9 mouse cellular contexts compared by ENCODE assay signal in the genomic region with DNA sequence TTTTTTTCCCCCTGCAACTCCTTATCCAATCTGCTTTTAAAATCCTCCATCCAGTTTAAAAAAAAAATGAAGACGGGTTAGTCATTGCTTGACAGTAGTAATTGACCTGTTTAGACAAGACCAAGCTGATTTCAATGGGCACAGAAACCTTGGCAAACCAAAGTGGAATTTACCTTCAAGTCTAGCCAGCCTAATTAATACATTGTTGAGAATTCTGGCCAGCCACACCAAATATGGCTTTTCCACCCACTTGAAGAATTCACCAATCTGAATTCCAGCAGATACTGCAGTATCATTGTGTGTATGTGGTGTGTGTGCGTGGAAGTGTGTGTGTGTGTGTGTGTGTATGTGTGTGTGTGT.
DNase-seq lines count a peak whose midpoint lies in the region; ATAC-seq and TF ChIP-seq lines count a peak whose summit lies in the region.
"Had no signal": no experiment of that assay in that cellular context is flagged by ENCODE, and none has a peak within 500 bp of the region (broad histone marks: within the 10 kb centered on the region; RNA-seq: fewer than 3 reads in every experiment).

No protein-coding gene starts in this region.

- H3K9ac ChIP-seq in stomach, embryonic 14.5 days (replicated peaks; ENCODE audit: low read depth, low read length), result no peak overlapping the region
- no peak overlapping the region for H3K9ac ChIP-seq in stomach, postnatal 0 days (ENCODE audit: low read length)
- H3K9ac ChIP-seq in limb, embryonic 13.5 days, result no peak overlapping the region

- DNase-seq in heart, embryonic 10.5 days (ENCODE audit: low spot score), result no peak
- DNase-seq in heart, adult 11 months, result no peak
- DNase-seq in stomach, postnatal 0 days (ENCODE audit: low spot score), result no peak
- no peak for DNase-seq in right cerebral cortex, postnatal 4 days
- no peak for DNase-seq in left cerebral cortex, postnatal 4 days
- DNase-seq: cerebellum, adult 8-10 months had no signal

- H3K27me3 ChIP-seq in heart, embryonic 10.5 days (ENCODE audit: insufficient read depth, poor library complexity, severe bottlenecking), result no peaks in the 10 kb centered on the region
- H3K27me3 ChIP-seq in stomach, embryonic 14.5 days (ENCODE audit: control insufficient read depth, insufficient read depth, low read length), result no peaks in the 10 kb centered on the region
- H3K27me3 ChIP-seq in stomach, postnatal 0 days (ENCODE audit: control insufficient read depth, insufficient read depth, low read length), result no peaks in the 10 kb centered on the region
- no peaks in the 10 kb centered on the region for H3K27me3 ChIP-seq in limb, embryonic 13.5 days

- intact Hi-C loops in left cerebral cortex, postnatal 4 days (cut with DNase I), result loop anchor here (10.0 kb wide), 2 partner anchors 140 to 170 kb away; no protein-coding TSS in a partner anchor

- no peaks in the 10 kb centered on the region for H3K9me3 ChIP-seq in heart, embryonic 10.5 days
- no peaks in the 10 kb centered on the region for H3K9me3 ChIP-seq in stomach, embryonic 14.5 days (ENCODE audit: control insufficient read depth, low read depth, low read length)
- H3K9me3 ChIP-seq in stomach, postnatal 0 days (ENCODE audit: control insufficient read depth, low read length), result no peaks in the 10 kb centered on the region
- H3K9me3 ChIP-seq in limb, embryonic 13.5 days, result no peaks in the 10 kb centered on the region

- H3K4me2 ChIP-seq in stomach, embryonic 14.5 days (replicated peaks; ENCODE audit: low read depth, low read length), result 0 out of 2 replicates have a peak overlapping the region, but pooled peaks have one; percentile 5
- no peak overlapping the region for H3K4me2 ChIP-seq in stomach, postnatal 0 days (replicated peaks; ENCODE audit: low read depth)
- H3K4me2 ChIP-seq in limb, embryonic 13.5 days (replicated peaks), result peak overlapping the region; percentile 42

- no peak overlapping the region for H3K27ac ChIP-seq in heart, embryonic 10.5 days
- no peak overlapping the region for H3K27ac ChIP-seq in stomach, embryonic 14.5 days (ENCODE audit: low read length)
- H3K27ac ChIP-seq in stomach, postnatal 0 days (replicated peaks), result no peak overlapping the region
- H3K27ac ChIP-seq in limb, embryonic 13.5 days, result no peak overlapping the region

- no peak for ATAC-seq in stomach, embryonic 14.5 days (ENCODE audit: insufficient number of reproducible peaks, insufficient read depth, low FRiP score, low read depth)
- ATAC-seq in stomach, postnatal 0 days (ENCODE audit: low FRiP score, low TSS enrichment), result no peak
- no peak for ATAC-seq in limb, embryonic 13.5 days (ENCODE audit: low FRiP score, low read depth)
- ATAC-seq in frontal cortex, adult (ENCODE audit: low TSS enrichment), result no peak

- TF ChIP-seq CTCF in stomach, postnatal 0 days (IDR thresholded peaks at IDR 0.05; ENCODE audit: low read depth), result no peak

- TF ChIP-seq EP300 in stomach, postnatal 0 days (optimal IDR thresholded peaks at IDR 0.05), result no peak

- peak overlapping the region; percentile 24 for H3K4me3 ChIP-seq in heart, embryonic 10.5 days
- H3K4me3 ChIP-seq in stomach, embryonic 14.5 days (ENCODE audit: low read depth, low read length), result no peak overlapping the region
- no peak overlapping the region for H3K4me3 ChIP-seq in stomach, postnatal 0 days (ENCODE audit: low read depth, low read length)
- no peak overlapping the region for H3K4me3 ChIP-seq in limb, embryonic 13.5 days

- 63% methylated on average over 2 of the region's 2 CpGs for WGBS in heart, embryonic 10.5 days
- WGBS in stomach, embryonic 14.5 days, result 48% methylated on average over 2 of the region's 2 CpGs
- WGBS in stomach, postnatal 0 days, result 54% methylated on average over 2 of the region's 2 CpGs
- WGBS in limb, embryonic 13.5 days, result 53% methylated on average over 2 of the region's 2 CpGs

- H3K36me3 ChIP-seq in heart, embryonic 10.5 days, result no peaks in the 10 kb centered on the region
- no peaks in the 10 kb centered on the region for H3K36me3 ChIP-seq in stomach, embryonic 14.5 days (ENCODE audit: control insufficient read depth, insufficient read depth, low read length)
- no peaks in the 10 kb centered on the region for H3K36me3 ChIP-seq in stomach, postnatal 0 days (ENCODE audit: control insufficient read depth, insufficient read depth, low read length)
- H3K36me3 ChIP-seq in limb, embryonic 13.5 days, result peaks cover 6% of the 10 kb centered on the region; the same call in 1 of the 2 replicates

- peaks cover 16% of the 10 kb centered on the region for H3K4me1 ChIP-seq in heart, embryonic 10.5 days
- 0 out of 2 replicates have a peak, but pooled peaks cover 3% of the 10 kb centered on the region for H3K4me1 ChIP-seq in stomach, embryonic 14.5 days (ENCODE audit: control insufficient read depth, insufficient read depth, low read length)
- 0 out of 2 replicates have a peak, but pooled peaks cover 2% of the 10 kb centered on the region for H3K4me1 ChIP-seq in stomach, postnatal 0 days (replicated peaks; ENCODE audit: control insufficient read depth, insufficient read depth)
- peaks cover 35% of the 10 kb centered on the region for H3K4me1 ChIP-seq in limb, embryonic 13.5 days
